Mouse (Mus musculus) small intestine, adult 2 months (tissue): ENCODE measurements around the gene Bnip1.

Experiments
- CTCF ChIP-seq: fragments of 200-500 bp; IDR thresholded peaks from 2 replicates; pipeline ENCODE4 v1.5.1; 2012; ENCODE audit warnings: low read depth, mild to moderate bottlenecking, control low read depth, inconsistent platforms, low read length, moderate library complexity, mixed read lengths; ENCODE audit not compliant: insufficient replicate concordance, insufficient read length; ENCODE audit errors: extremely low read depth
- POLR2A ChIP-seq: fragments of 200-500 bp; IDR thresholded peaks from 2 replicates; pipeline ENCODE4 v1.6.1; 2012; ENCODE audit warnings: low read depth, mild to moderate bottlenecking, control low read depth, inconsistent platforms, low read length, moderate library complexity

GRCm38 (mm10) chr17:26743294-26743693 is 37.6 kb upstream of the Bnip1 start:
- TF ChIP-seq CTCF, result no peak
- no peak for TF ChIP-seq POLR2A
